Mouse (Mus musculus) CD4-positive, CD25-positive, alpha-beta regulatory T cell, adult 4 months (primary cell): ENCODE measurements around the gene Ndufaf7. TPM values are rescaled to one million over a fixed set of nuclear protein-coding genes. Genes with fewer than 3 reads are reported as not detected.
A peak's percentile ranks its signal among the peaks of the same experiment; 100 is the strongest.

Source experiments
- ATAC-seq: one replicate; pipeline ENCODE4 v1.8.0; 2017
- polyA plus RNA-seq, 2 experiments: library from polyadenylated mRNA; unstranded; fragments of 100-300 nt; shearing (Covaris generic); gene quantifications; one replicate each; pipeline ENCODE4 v1.2.1; 2017

The Ndufaf7 gene
- polyA plus RNA-seq, 2 experiments from 2014 or later: 57.6 to 60.1 TPM

DNA sequence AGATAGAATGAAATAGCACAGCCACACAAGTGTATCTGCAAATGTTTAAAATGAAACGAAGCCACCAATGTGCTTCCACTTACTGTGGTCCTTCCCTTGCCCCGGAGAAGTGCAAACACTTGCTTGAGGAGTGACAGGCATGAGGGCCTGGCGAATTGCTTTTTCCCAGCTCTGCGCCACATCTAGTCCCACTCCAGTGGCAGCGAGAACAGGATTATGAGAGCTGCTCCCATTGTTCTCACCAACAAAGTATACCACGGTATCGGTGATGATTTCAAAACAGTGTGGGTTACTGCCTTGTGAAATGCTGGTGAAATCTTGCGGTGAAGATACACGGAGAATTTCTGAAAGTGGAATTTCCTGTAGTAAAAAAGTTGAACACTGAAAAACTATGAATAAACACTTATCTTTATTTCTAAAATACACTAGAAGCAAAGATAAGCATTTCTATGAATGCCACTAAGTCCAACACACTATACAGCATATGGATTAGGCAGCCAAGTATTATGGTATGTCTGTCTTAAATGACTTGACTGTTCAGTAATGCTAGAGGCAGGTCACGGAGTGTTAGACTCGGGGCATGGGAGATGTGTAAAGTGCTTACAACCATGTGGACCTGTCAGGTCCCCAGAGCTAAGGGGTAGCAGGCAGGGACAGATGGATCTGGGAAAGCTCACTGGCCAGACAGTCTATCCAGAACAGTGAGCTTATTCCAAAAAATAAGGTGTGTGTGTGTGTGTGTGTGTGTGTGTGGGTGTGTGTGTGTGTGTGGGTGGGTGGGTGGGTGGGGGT, 29.4 kb downstream of the Ndufaf7 start:
- ATAC-seq: no peak

- ATAC-seq: no peak
Observed at GRCm38 (mm10) chr17:78968500-78968899, 31.6 kb downstream of the Ndufaf7 start.

DNA sequence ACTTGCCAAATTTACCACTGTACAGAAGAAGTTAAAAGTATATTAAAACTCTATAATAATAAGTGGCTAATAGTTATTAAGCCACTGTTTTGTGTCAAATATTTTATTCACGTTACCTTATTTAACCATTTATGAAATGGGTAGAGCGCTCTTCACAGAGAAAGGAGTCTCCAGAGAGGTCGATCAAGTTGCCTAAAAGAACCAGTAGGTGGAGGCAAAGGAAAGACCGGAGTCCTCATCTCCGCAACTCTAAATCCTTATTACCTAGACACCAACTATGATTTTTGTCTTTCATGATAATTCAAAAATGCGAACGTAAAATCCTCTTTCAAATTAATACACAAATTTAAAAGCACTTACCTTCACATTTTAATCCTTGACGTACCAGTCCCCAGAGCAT, 46.2 kb downstream of the Ndufaf7 start:
- ATAC-seq: no peak

DNA sequence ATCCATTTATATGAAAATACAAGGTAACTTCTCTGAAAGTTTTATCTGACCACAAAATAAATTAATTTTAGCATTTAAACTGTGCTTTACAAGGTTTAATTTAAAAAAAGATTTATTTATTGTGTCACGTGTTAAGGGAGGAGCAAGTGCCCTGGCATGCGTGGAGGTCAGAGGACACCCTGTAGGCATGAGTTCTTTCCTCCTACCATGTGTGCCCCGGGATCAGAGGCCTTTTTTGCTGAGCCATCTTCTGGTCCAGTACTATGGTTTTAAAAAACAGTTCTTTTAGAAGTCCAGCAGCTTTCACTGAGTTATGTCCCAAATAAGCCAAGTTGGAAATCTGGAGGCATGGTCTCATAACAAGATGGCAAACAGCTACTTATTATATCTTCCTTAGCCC, 46.8 kb downstream of the Ndufaf7 start:
- ATAC-seq: no peak

DNA sequence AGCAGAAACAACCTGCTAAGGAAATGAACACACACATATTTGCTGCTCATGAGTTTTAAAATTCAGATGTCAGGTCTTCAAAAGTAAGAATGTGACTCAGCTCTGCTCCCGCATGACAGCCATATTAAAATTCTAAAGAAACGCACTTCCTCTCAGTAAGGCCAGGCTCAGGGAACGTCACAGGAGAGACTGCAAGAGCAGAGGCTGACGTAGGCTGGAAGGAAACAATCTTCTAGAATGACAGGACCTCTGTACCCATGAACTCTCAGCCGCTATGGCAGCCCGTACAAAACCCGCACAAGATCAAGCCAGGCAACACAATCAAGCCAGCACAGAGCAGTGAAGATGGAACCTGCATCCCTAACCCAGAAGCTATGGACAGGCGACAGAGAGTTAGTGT, 52.1 kb downstream of the Ndufaf7 start:
- peak; percentile 54 for ATAC-seq

- ATAC-seq: no peak
Observed at GRCm38 (mm10) chr17:78991549-78991948, 54.6 kb downstream of the Ndufaf7 start.

GRCm38 (mm10) chr17:78992303-78993027, 55.5 kb downstream of the Ndufaf7 start:
- ATAC-seq: no peak

- no peak for ATAC-seq
Observed at GRCm38 (mm10) chr17:78993670-78994069, 56.7 kb downstream of the Ndufaf7 start.

GRCm38 (mm10) chr17:78994382-78994781, 57.4 kb downstream of the Ndufaf7 start:
- no peak for ATAC-seq

- no peak for ATAC-seq
Observed at GRCm38 (mm10) chr17:78994931-78995820, 58.2 kb downstream of the Ndufaf7 start.

Other genes with a start within 250 kb of the Ndufaf7 start
- gene Strn, start 199.9 kb upstream of the Ndufaf7 start, polyA plus RNA-seq: 1 to 10 TPM; 7.4 to 9.9 TPM
- gene Heatr5b, start 101.8 kb upstream of the Ndufaf7 start, polyA plus RNA-seq: 10 to 100 TPM; 11.1 to 21.3 TPM
- gene Gpatch11, start 101.6 kb upstream of the Ndufaf7 start, polyA plus RNA-seq: 100 to 1,000 TPM in 1 of 2 experiments, 10 to 100 TPM in 1; 92.7 to 113 TPM
- 10 to 100 TPM; 28.9 to 51.1 TPM for gene Eif2ak2, start 54.6 kb upstream of the Ndufaf7 start, polyA plus RNA-seq
- under 1 TPM; 0.32 to 0.49 TPM for gene Sult6b1, start 30.1 kb upstream of the Ndufaf7 start, polyA plus RNA-seq
- gene Cebpzos, start 20.6 kb upstream of the Ndufaf7 start, polyA plus RNA-seq: 10 to 100 TPM; 70.3 to 70.8 TPM
- 10 to 100 TPM; 51.9 to 81.0 TPM for gene Cebpz, start 70 bp upstream of the Ndufaf7 start, polyA plus RNA-seq
- 10 to 100 TPM in 1 of 2 experiments, 1 to 10 TPM in 1; 8.1 to 11.4 TPM for gene Prkd3, start 83.7 kb downstream of the Ndufaf7 start, polyA plus RNA-seq
- gene Qpct, start 114.8 kb downstream of the Ndufaf7 start, polyA plus RNA-seq: 1 to 10 TPM; 2.3 TPM